Mouse (Mus musculus) mouse trophoblast stem cell (cell line): Measurements from ENCODE around the gene Kcnk3.

Experiments
- in situ Hi-C, 2 experiments: fragments of 300-500 bp; cut with MseI, MboI; formaldehyde crosslinking; loops; 2 replicates in 1 of 2; 3 replicates in 1 of 2; pipeline ENCODE4 v1.15.1; 2025

Kcnk3 gene

GRCm38 (mm10) chr5:30638041-30638440 is 50.1 kb downstream of the Kcnk3 start:
- in situ Hi-C loops: loop anchor here (5.0 kb wide), 1 partner anchor 121 kb away; no protein-coding TSS in a partner anchor

GRCm38 (mm10) chr5:30643477-30644179 is 55.7 kb downstream of the Kcnk3 start:
- in situ Hi-C loops: no loop called here

- in situ Hi-C loops: no loop called here
Observed at GRCm38 (mm10) chr5:30646036-30646435, 58.1 kb downstream of the Kcnk3 start.

- in situ Hi-C loops: no loop called here
Observed at GRCm38 (mm10) chr5:30647396-30647795, 59.4 kb downstream of the Kcnk3 start.

GRCm38 (mm10) chr5:30647815-30648560 is 60.0 kb downstream of the Kcnk3 start, which contains the start of gene Slc35f6:
Slc35f6 (plus strand) TSS chr5:30647933.
- in situ Hi-C loops: no loop called here

- in situ Hi-C loops: no loop called here
Observed at GRCm38 (mm10) chr5:30649558-30649957, 61.6 kb downstream of the Kcnk3 start.

GRCm38 (mm10) chr5:30650756-30651155 is 62.8 kb downstream of the Kcnk3 start:
- in situ Hi-C loops: no loop called here

- in situ Hi-C loops: no loop called here
Observed at GRCm38 (mm10) chr5:30651554-30651953, 63.6 kb downstream of the Kcnk3 start.

GRCm38 (mm10) chr5:30653246-30653645 is 65.3 kb downstream of the Kcnk3 start:
- in situ Hi-C loops: no loop called here

GRCm38 (mm10) chr5:30655042-30655441 is 67.1 kb downstream of the Kcnk3 start:
- in situ Hi-C loops: no loop called here

GRCm38 (mm10) chr5:30655526-30656195 is 67.7 kb downstream of the Kcnk3 start:
- in situ Hi-C loops: no loop called here

GRCm38 (mm10) chr5:30659042-30659441 is 71.1 kb downstream of the Kcnk3 start:
- in situ Hi-C loops: no loop called here

GRCm38 (mm10) chr5:30660278-30660677 is 72.3 kb downstream of the Kcnk3 start:
- in situ Hi-C loops: no loop called here

- in situ Hi-C loops: no loop called here
Observed at GRCm38 (mm10) chr5:30660813-30661212, 72.8 kb downstream of the Kcnk3 start.

- in situ Hi-C loops: no loop called here
Observed at GRCm38 (mm10) chr5:30665360-30665759, 77.4 kb downstream of the Kcnk3 start.

GRCm38 (mm10) chr5:30665968-30666367 is 78.0 kb downstream of the Kcnk3 start:
- in situ Hi-C loops: no loop called here

- in situ Hi-C loops: no loop called here
Observed at GRCm38 (mm10) chr5:30666391-30667195, 78.6 kb downstream of the Kcnk3 start, which contains the start of gene Cenpa. Cenpa (plus strand) TSS chr5:30666777.

GRCm38 (mm10) chr5:30667215-30667614 is 79.2 kb downstream of the Kcnk3 start:
- in situ Hi-C loops: no loop called here

- in situ Hi-C loops: no loop called here
Observed at GRCm38 (mm10) chr5:30667686-30668085, 79.7 kb downstream of the Kcnk3 start.

- in situ Hi-C loops: no loop called here
Observed at GRCm38 (mm10) chr5:30668637-30669495, 80.9 kb downstream of the Kcnk3 start.

- in situ Hi-C loops: no loop called here
Observed at GRCm38 (mm10) chr5:30669496-30669830, 81.5 kb downstream of the Kcnk3 start.
